Mouse (Mus musculus): ENCODE measurements around the gene Bcl2l15. TPM values are rescaled to one million over a fixed set of nuclear protein-coding genes. Genes with fewer than 3 reads are reported as not detected.
"Not testable (repeated sequence)": the region's sequence is repeated elsewhere in the genome, so short reads cannot be mapped to it uniquely, and the experiment has no call there.

The Bcl2l15 gene
- polyA plus RNA-seq, 1 experiment from 2014 or later, result 0.70 TPM

DNA sequence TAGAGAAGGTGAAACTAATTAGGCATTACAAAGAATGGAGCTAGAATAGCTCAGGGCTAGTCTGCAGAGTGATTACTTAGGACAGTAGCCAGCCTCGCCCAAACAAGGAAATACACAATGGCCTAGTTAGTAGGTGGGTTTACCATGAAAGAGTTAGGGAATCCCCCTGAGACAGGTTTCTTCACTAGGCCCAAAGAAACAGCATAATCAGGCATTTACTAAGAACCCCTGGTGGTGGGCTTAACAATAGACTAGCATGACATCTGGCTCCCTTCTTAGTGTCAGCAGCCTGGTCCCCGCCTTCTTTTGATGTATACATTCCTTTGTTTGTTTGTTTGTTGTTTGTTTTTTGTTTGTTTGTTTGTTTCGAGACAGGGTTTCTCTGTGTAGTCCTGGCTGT, 7.8 kb downstream of the Bcl2l15 start:
- not testable (repeated sequence) for ATAC-seq (ENCODE audit: insufficient read depth, low FRiP score); H3K4me2 ChIP-seq (ENCODE audit: low read depth, low read length); H3K36me3 ChIP-seq (ENCODE audit: control insufficient read depth, insufficient read depth, low read length); H3K9ac ChIP-seq (ENCODE audit: low read length); H3K27ac ChIP-seq (ENCODE audit: low read length); H3K27me3 ChIP-seq (ENCODE audit: control insufficient read depth, insufficient read depth, low read length); H3K4me1 ChIP-seq (ENCODE audit: control insufficient read depth, insufficient read depth, low read length); H3K9me3 ChIP-seq (replicated peaks; ENCODE audit: control insufficient read depth, low read length); H3K4me3 ChIP-seq (replicated peaks; ENCODE audit: low read length)
- 87% methylated on average over 3 of the region's 3 CpGs for WGBS

DNA sequence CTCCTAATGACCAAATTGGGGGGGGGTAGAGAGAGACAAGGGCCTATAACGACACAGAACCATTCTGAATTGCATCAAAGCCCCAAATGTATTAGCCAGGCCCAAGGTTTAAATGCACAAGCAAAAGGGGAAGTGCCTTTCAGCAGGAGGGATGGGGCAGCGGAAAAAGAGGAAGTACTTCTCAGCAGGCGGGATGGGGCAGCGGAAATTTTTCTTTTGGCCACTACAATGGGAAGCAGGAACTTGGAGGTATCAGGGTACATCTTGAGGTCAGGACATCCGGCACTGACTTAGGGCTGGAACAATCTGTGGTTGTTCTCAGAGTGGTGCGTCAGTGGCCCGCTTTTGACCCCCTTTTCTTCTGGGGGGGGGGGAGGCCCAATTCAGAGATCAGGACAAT, 8.5 kb downstream of the Bcl2l15 start:
- H3K9me3 ChIP-seq (replicated peaks; ENCODE audit: control insufficient read depth, low read length); H3K27ac ChIP-seq (ENCODE audit: low read length); H3K27me3 ChIP-seq (ENCODE audit: control insufficient read depth, insufficient read depth, low read length); H3K4me2 ChIP-seq (ENCODE audit: low read depth, low read length); H3K9ac ChIP-seq (ENCODE audit: low read length); ATAC-seq (ENCODE audit: insufficient read depth, low FRiP score); H3K4me3 ChIP-seq (replicated peaks; ENCODE audit: low read length); H3K4me1 ChIP-seq (ENCODE audit: control insufficient read depth, insufficient read depth, low read length); H3K36me3 ChIP-seq (ENCODE audit: control insufficient read depth, insufficient read depth, low read length): not testable (repeated sequence)
- WGBS, result 86% methylated on average over 7 of the region's 7 CpGs

DNA sequence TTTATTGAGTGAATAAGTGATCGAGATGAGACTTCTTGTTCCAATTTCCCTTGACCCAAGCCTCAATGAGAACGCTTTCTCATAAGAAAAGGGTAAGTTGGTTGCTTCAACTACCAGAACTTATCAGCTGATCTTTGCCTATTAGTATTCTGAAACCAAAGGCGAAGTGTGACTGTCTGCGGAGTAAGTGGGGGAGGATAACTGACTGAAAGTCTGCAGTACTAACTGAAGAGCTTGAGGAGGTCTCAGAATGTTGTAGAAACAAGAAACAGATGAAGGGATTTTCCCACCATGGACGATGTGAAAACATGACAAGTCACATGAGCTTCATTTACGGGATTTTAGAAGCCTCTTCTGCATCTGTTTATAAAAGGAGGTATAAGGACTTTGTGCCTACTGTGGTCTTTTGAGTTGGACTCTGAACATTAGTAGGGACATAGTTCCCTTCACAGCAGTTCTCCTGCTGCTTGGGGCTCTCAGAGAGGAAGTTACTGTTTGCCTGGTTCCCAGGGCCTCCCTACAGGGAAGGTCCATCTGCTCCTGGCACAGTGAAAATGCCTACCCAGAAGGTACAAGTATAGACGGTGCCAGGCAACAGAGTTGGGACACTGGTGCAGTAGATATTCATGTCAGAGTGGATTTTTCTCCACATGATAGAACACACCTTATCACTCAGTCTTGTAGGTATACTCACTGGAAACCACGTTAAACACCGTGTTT, 18.4 kb downstream of the Bcl2l15 start:
- ATAC-seq (ENCODE audit: insufficient read depth, low FRiP score), result no peak
- no peaks in the 10 kb centered on the region for H3K9me3 ChIP-seq (replicated peaks; ENCODE audit: control insufficient read depth, low read length)
- H3K27me3 ChIP-seq (ENCODE audit: control insufficient read depth, insufficient read depth, low read length), result no peaks in the 10 kb centered on the region
- no peaks in the 10 kb centered on the region for H3K4me1 ChIP-seq (ENCODE audit: control insufficient read depth, insufficient read depth, low read length)
- H3K4me2 ChIP-seq (ENCODE audit: low read depth, low read length), result no peak overlapping the region
- H3K4me3 ChIP-seq (replicated peaks; ENCODE audit: low read length), result no peak overlapping the region
- 70% methylated on average over 9 of the region's 9 CpGs for WGBS
- H3K36me3 ChIP-seq (ENCODE audit: control insufficient read depth, insufficient read depth, low read length), result no peaks in the 10 kb centered on the region
- no peak overlapping the region for H3K27ac ChIP-seq (ENCODE audit: low read length)
- no peak overlapping the region for H3K9ac ChIP-seq (ENCODE audit: low read length)

DNA sequence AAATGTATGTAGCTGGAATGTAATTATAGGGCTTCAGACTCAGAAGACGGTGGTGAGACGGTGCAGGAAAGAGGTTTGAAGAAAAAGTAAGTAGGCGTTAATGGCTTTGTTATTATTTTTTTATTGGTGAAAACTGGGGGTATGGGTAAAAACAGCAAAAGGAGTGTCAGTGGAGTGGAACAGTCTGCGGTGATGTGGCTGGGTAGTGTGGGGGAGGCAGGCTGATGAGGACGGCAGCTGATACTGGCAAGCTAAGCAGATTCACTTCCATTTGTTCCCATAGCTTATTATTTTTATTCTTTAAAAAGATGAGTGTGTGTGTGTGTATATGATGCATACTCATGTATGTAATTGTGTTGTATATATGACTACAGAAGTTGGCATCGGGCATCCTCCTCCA, 19.1 kb downstream of the Bcl2l15 start:
- Histone ChIP-seq H3K27ac (ENCODE audit: low read length) (no peak overlapping the region), H3K9ac (ENCODE audit: low read length) (no peak overlapping the region)
- no peak for ATAC-seq (ENCODE audit: insufficient read depth, low FRiP score)

DNA sequence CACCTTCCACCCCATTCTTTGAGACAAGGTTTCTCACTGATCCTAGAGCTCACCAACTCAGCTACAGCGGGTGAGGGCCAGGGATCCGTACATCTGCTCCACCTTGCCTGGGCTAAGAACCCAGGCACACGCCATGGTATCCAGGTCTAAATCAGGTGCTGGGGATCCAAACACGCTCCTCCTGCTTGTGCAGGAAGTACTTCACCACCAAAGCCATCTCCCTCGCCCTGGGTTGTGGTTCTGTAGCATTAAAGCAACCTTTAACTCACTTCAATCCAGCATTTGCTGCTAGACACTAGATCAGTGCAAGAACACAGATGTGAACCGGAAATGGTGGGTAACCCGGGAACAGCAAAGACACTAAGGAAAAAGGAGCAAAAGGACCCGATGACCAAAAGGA, 19.5 kb downstream of the Bcl2l15 start:
- Histone ChIP-seq H3K27ac (ENCODE audit: low read length) (no peak overlapping the region), H3K36me3 (ENCODE audit: control insufficient read depth, insufficient read depth, low read length) (no peaks in the 10 kb centered on the region), H3K4me2 (ENCODE audit: low read depth, low read length) (no peak overlapping the region), H3K4me1 (ENCODE audit: control insufficient read depth, insufficient read depth, low read length) (no peaks in the 10 kb centered on the region), H3K4me3 (replicated peaks; ENCODE audit: low read length) (no peak overlapping the region), H3K9me3 (replicated peaks; ENCODE audit: control insufficient read depth, low read length) (no peaks in the 10 kb centered on the region), H3K9ac (ENCODE audit: low read length) (no peak overlapping the region), H3K27me3 (ENCODE audit: control insufficient read depth, insufficient read depth, low read length) (no peaks in the 10 kb centered on the region)
- WGBS, result 82% methylated on average over 8 of the region's 8 CpGs
- ATAC-seq (ENCODE audit: insufficient read depth, low FRiP score), result no peak

More for the DNA sequence above, 19.1 kb downstream of the Bcl2l15 start:
- 91% methylated on average over 6 of the region's 6 CpGs for WGBS
- Histone ChIP-seq H3K36me3 (ENCODE audit: control insufficient read depth, insufficient read depth, low read length) (no peaks in the 10 kb centered on the region), H3K4me1 (ENCODE audit: control insufficient read depth, insufficient read depth, low read length) (no peaks in the 10 kb centered on the region), H3K9me3 (replicated peaks; ENCODE audit: control insufficient read depth, low read length) (no peaks in the 10 kb centered on the region), H3K27me3 (ENCODE audit: control insufficient read depth, insufficient read depth, low read length) (no peaks in the 10 kb centered on the region), H3K4me3 (replicated peaks; ENCODE audit: low read length) (no peak overlapping the region), H3K4me2 (ENCODE audit: low read depth, low read length) (no peak overlapping the region)

DNA sequence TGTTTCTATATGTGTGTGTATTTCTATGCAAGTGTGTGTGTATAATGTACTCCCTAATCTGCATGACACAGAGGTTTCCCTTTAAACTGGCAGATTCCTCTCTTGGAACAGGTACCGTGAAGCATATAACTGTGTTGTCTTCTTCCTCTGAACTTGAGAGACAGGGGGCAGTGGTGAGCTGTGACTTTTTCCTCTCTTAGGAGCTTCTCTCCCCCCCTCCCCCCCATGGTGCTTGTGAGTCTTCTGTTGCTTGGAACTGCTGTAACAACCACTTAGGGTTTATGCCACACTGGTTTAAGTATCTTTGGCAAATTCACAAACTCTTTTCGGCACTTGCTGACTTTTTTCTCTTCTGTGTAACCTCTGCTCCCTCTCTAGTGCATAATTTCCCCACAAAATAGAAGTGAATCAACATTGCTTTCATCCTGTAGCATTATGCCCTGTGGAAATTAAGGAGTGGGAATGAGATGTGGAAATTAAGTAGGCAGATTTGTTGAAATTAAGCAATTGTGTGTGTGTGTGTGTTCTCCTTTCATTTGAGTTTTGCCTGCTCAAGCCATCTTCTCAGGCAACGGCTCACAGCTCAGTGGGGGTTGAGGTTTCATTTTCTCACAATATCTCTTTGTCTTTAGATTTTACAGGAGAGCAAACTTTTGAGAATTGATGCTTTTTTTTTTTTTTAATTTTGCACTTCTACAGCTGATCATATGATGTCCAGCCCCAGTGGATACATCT, 20.3 kb downstream of the Bcl2l15 start:
- H3K9me3 ChIP-seq (replicated peaks; ENCODE audit: control insufficient read depth, low read length), result no peaks in the 10 kb centered on the region
- no peak overlapping the region for H3K9ac ChIP-seq (ENCODE audit: low read length)
- H3K36me3 ChIP-seq (ENCODE audit: control insufficient read depth, insufficient read depth, low read length), result no peaks in the 10 kb centered on the region
- H3K4me1 ChIP-seq (ENCODE audit: control insufficient read depth, insufficient read depth, low read length), result no peaks in the 10 kb centered on the region
- no peak for ATAC-seq (ENCODE audit: insufficient read depth, low FRiP score)
- no peak overlapping the region for H3K27ac ChIP-seq (ENCODE audit: low read length)
- no peak overlapping the region for H3K4me2 ChIP-seq (ENCODE audit: low read depth, low read length)
- H3K4me3 ChIP-seq (replicated peaks; ENCODE audit: low read length), result no peak overlapping the region
- no peaks in the 10 kb centered on the region for H3K27me3 ChIP-seq (ENCODE audit: control insufficient read depth, insufficient read depth, low read length)
- 64% methylated on average over 3 of the region's 3 CpGs for WGBS

DNA sequence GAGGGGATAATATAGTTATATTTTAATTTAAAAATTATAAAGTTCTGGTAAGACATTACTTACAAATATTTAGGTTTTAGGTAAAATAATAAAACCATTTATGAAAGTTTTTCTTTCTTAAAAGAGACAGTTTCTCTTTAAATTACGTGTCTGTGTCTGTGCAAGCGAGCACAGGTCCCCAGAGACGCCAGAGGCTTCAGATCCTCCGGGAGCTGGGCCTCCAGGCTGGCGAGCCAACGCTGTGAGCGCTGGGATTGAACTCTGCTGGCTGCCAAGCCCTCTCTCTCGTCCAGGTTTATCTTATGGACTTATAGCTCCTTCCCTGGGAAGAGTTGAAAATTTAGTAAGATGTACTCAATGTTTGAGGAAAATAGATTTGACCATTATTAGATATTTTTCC, 21.4 kb downstream of the Bcl2l15 start:
- 54% methylated on average over 8 of the region's 8 CpGs for WGBS
- H3K36me3 ChIP-seq (ENCODE audit: control insufficient read depth, insufficient read depth, low read length), result no peaks in the 10 kb centered on the region

DNA sequence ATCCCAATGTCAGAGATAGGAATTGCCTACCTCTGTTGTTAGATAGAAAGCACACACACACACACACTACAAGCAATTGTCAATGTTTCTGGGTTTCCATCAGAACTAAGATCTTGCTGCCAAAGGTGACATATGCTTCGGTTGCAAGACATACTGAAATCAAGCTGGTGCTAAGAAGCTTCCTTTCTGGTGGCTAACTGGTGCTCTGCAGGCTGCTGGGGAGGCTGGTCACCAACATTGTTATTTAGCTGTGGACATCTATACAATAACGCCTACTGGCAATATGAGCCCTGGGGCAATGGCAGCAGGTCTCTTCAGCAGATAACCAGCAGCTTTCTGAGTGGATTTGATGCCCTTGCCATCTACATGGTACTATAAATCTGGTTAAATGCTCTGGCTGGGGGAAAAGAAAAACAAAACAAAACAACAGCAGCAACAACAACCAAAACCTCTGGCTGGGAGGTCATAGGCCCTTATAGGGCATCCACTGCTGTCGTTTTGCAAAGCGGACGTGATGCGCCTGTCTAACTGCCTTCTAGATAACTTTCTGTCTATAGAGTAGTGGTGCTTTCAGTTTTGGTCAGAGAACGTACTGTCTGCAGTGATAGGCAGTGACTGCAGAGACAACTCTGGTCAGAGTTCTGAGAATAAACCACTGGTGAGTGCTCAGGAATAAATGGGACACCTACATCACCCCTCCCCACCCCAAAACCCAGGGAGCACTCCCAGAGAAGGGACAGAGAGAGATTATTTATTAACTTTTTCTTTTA, 24.8 kb downstream of the Bcl2l15 start:
- no peak overlapping the region for H3K27ac ChIP-seq (ENCODE audit: low read length)
- 87% methylated on average over 7 of the region's 7 CpGs for WGBS
- no peak overlapping the region for H3K4me2 ChIP-seq (ENCODE audit: low read depth, low read length)
- H3K4me1 ChIP-seq (ENCODE audit: control insufficient read depth, insufficient read depth, low read length), result 0 out of 2 replicates have a peak, but pooled peaks cover 4% of the 10 kb centered on the region
- H3K9me3 ChIP-seq (replicated peaks; ENCODE audit: control insufficient read depth, low read length), result no peaks in the 10 kb centered on the region
- no peak overlapping the region for H3K4me3 ChIP-seq (replicated peaks; ENCODE audit: low read length)
- H3K27me3 ChIP-seq (ENCODE audit: control insufficient read depth, insufficient read depth, low read length), result no peaks in the 10 kb centered on the region
- no peaks in the 10 kb centered on the region for H3K36me3 ChIP-seq (ENCODE audit: control insufficient read depth, insufficient read depth, low read length)
- H3K9ac ChIP-seq (ENCODE audit: low read length), result no peak overlapping the region
- no peak for ATAC-seq (ENCODE audit: insufficient read depth, low FRiP score)

More for the DNA sequence above, 21.4 kb downstream of the Bcl2l15 start:
- Histone ChIP-seq H3K9ac (ENCODE audit: low read length) (no peak overlapping the region), H3K9me3 (replicated peaks; ENCODE audit: control insufficient read depth, low read length) (no peaks in the 10 kb centered on the region), H3K4me3 (replicated peaks; ENCODE audit: low read length) (no peak overlapping the region), H3K4me2 (ENCODE audit: low read depth, low read length) (no peak overlapping the region), H3K27me3 (ENCODE audit: control insufficient read depth, insufficient read depth, low read length) (no peaks in the 10 kb centered on the region), H3K27ac (ENCODE audit: low read length) (no peak overlapping the region), H3K4me1 (ENCODE audit: control insufficient read depth, insufficient read depth, low read length) (no peaks in the 10 kb centered on the region)
- no peak for ATAC-seq (ENCODE audit: insufficient read depth, low FRiP score)
